Mouse (Mus musculus): ENCODE data around the gene Bcat2.

DNA sequence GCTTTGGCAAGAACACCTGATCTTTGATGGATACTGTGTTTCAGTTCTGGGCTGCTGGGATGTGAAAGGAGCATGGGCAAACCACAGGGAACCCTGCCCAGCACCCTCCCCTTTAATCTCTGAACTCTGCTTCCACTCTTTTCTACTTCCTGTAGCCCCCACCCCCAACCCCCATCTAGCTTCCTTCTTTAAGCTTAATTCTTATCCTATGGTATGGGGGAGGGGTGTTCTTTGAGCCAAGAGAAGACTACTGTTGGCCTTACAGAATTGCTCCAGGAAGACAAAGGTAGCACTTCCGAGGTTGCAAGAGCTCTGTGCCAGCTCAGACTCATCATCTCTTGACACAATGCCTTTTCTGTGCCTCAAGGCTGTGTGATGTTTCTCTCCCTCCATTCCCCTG, 2.0 kb downstream of the Bcat2 start:
- TF ChIP-seq POLR2A (IDR thresholded peaks at IDR 0.05; ENCODE audit: control insufficient read depth, extremely low read depth, insufficient read depth, low read length, poor library complexity) (no peak), CTCF (IDR thresholded peaks at IDR 0.05; ENCODE audit: borderline replicate concordance, control insufficient read depth, extremely low read depth, insufficient read depth, low read length, poor library complexity) (no peak)
